In genomic region chr8:90961603-90962002, GRCm38 (mm10) we compare ENCODE assay signal across 9 mouse cellular contexts.
DNase-seq lines count a peak whose midpoint lies in the region; ATAC-seq lines count a peak whose summit lies in the region.
"Had no signal": no experiment of that assay in that cellular context is flagged by ENCODE, and none has a peak within 500 bp of the region (broad histone marks: within the 10 kb centered on the region; RNA-seq: fewer than 3 reads in every experiment).

No protein-coding gene starts in this region.

- H3K27ac ChIP-seq in limb, embryonic 13.5 days = peak overlapping the region; percentile 6; the same call in 1 of the 2 replicates
- no peak overlapping the region for H3K27ac ChIP-seq in limb, embryonic 10.5 days
- no peak overlapping the region for H3K27ac ChIP-seq in forebrain, embryonic 16.5 days (ENCODE audit: low read length)
- H3K27ac ChIP-seq: hindbrain, embryonic 15.5 days had no signal

- peak; percentile 14 for DNase-seq in adrenal gland, postnatal 14 days
- no peak for DNase-seq in adrenal gland, adult 8-10 months
- no peak for DNase-seq in limb, embryonic 10.5 days (ENCODE audit: low spot score)
- peak; percentile 31 for DNase-seq in naive thymus-derived CD4-positive, alpha-beta T cell, adult 2 months (ENCODE audit: low read depth)
- DNase-seq in cerebellum, adult 18-20 months = no peak

- no peaks in the 10 kb centered on the region for H3K9me3 ChIP-seq in limb, embryonic 13.5 days
- no peaks in the 10 kb centered on the region for H3K9me3 ChIP-seq in limb, embryonic 10.5 days (replicated peaks)
- no peaks in the 10 kb centered on the region for H3K9me3 ChIP-seq in forebrain, embryonic 16.5 days (ENCODE audit: control insufficient read depth, low read length)
- H3K9me3 ChIP-seq: hindbrain, embryonic 15.5 days had no signal

- no peaks in the 10 kb centered on the region for H3K27me3 ChIP-seq in limb, embryonic 13.5 days
- H3K27me3 ChIP-seq in limb, embryonic 10.5 days (ENCODE audit: low read depth, poor library complexity, severe bottlenecking) = no peaks in the 10 kb centered on the region
- no peaks in the 10 kb centered on the region for H3K27me3 ChIP-seq in forebrain, embryonic 16.5 days (replicated peaks; ENCODE audit: control insufficient read depth, insufficient read depth, low read length)
- H3K27me3 ChIP-seq: hindbrain, embryonic 15.5 days had no signal

- peaks cover 33% of the 10 kb centered on the region for H3K4me1 ChIP-seq in limb, embryonic 13.5 days
- H3K4me1 ChIP-seq in limb, embryonic 10.5 days = peaks cover 23% of the 10 kb centered on the region
- peaks cover 29% of the 10 kb centered on the region for H3K4me1 ChIP-seq in forebrain, embryonic 16.5 days (replicated peaks; ENCODE audit: control insufficient read depth, insufficient read depth, low read length)

- 67% methylated on average over 4 of the region's 4 CpGs for WGBS in limb, embryonic 13.5 days
- 77% methylated on average over 4 of the region's 4 CpGs for WGBS in limb, embryonic 10.5 days
- WGBS in forebrain, embryonic 16.5 days = 80% methylated on average over 4 of the region's 4 CpGs

- 0 out of 2 replicates have a peak overlapping the region, but pooled peaks have one; percentile 3 for H3K4me2 ChIP-seq in limb, embryonic 13.5 days (replicated peaks)
- no peak overlapping the region for H3K4me2 ChIP-seq in forebrain, embryonic 16.5 days (ENCODE audit: low read length)

- no peak for ATAC-seq in limb, embryonic 13.5 days (ENCODE audit: low FRiP score, low read depth)
- peak; percentile 83 for ATAC-seq in activated CD4-positive, CD25-positive, alpha-beta regulatory T cell, adult 4 months
- no peak for ATAC-seq in forebrain, embryonic 16.5 days

- H3K9ac ChIP-seq in limb, embryonic 13.5 days = no peak overlapping the region
- no peak overlapping the region for H3K9ac ChIP-seq in forebrain, embryonic 16.5 days (replicated peaks; ENCODE audit: low read depth, low read length)
- H3K9ac ChIP-seq: hindbrain, embryonic 15.5 days had no signal

- no peak overlapping the region for H3K4me3 ChIP-seq in limb, embryonic 13.5 days
- H3K4me3 ChIP-seq in limb, embryonic 10.5 days = no peak overlapping the region
- H3K4me3 ChIP-seq in forebrain, embryonic 16.5 days (replicated peaks; ENCODE audit: low read length) = no peak overlapping the region
- H3K4me3 ChIP-seq: hindbrain, embryonic 15.5 days had no signal

- H3K36me3 ChIP-seq in limb, embryonic 13.5 days = peaks cover 30% of the 10 kb centered on the region
- peaks cover 22% of the 10 kb centered on the region for H3K36me3 ChIP-seq in limb, embryonic 10.5 days
- H3K36me3 ChIP-seq in forebrain, embryonic 16.5 days (ENCODE audit: control insufficient read depth, insufficient read depth) = no peaks in the 10 kb centered on the region
- H3K36me3 ChIP-seq: hindbrain, embryonic 15.5 days had no signal

Comparison
In these comparisons a context has a peak if more than half of its experiments do, and no peak if none do; other contexts are left out.
1. DNase-seq: peak in adrenal gland, postnatal 14 days (single experiment) and naive thymus-derived CD4-positive, alpha-beta T cell, adult 2 months (single experiment); none in adrenal gland, adult 8-10 months (single experiment), limb, embryonic 10.5 days (single experiment) and cerebellum, adult 18-20 months (0 of 2).